Mouse (Mus musculus): ENCODE measurements around the gene Nt5dc3.

GRCm38 (mm10) chr10:86777614-86778319 lies 1.0 kb upstream of the Nt5dc3 start:
- no peak for TF ChIP-seq POLR2A (IDR thresholded peaks at IDR 0.05; ENCODE audit: insufficient read depth, low read length)
- TF ChIP-seq CTCF (IDR thresholded peaks at IDR 0.05; ENCODE audit: low read depth, low read length): no peak
- TF ChIP-seq EP300 (IDR thresholded peaks at IDR 0.05; ENCODE audit: insufficient read depth, low read depth, low read length): no peak
